Mouse (Mus musculus): ENCODE results near the gene Pwwp2b. TPM values are rescaled to one million over a fixed set of nuclear protein-coding genes. Genes with fewer than 3 reads are reported as not detected.

The Pwwp2b gene
- total RNA-seq, 2 experiments from 2014 or later: 10.2 to 12.2 TPM

DNA sequence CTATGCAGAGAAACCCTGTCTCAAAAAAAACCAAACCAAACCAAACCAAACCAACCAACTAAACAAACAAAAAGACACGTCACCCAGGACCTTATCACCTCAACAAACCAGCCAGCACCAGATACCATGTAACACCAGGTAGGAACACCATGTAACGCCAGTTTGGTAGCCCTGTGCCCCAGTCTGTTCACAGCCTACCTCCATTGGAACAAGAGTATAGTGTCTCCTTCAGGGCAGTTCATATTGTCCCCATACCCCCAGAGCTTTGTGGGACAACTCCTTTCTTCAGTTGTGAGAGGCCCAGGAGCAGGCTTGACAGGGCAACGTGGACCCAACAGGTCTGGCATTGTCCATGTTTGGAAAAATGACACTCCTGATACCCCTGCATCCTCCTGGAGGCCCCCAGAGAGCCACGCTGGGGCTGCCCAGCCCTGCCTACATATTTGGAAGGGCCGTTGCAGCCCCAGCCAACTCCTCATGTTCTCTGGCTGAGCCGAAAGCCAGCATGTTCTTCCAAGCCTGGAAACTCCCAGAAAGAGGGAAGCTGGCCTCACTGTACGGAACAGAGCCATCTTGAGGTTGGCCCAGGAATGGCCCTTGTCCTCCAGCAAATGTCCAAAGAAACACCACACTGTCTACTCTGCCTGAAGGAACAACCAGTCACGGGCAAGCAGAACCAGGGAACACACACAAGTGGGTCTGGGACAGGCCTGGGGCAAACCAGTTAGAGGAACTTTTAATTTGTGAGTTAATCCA lies 60.0 kb downstream of the Pwwp2b start:
- Histone ChIP-seq H3K4me3 (no peak overlapping the region), H3K27ac (no peak overlapping the region)
- intact Hi-C loops (cut with DNase I): no loop called here
- no peak for DNase-seq (ENCODE audit: extremely low spot score in 1 of 2, low spot score in 2 of 2)
- TF ChIP-seq CTCF (IDR thresholded peaks at IDR 0.05): peak; percentile 46

- Histone ChIP-seq H3K4me3 (no peak overlapping the region), H3K27ac (no peak overlapping the region)
- intact Hi-C loops (cut with DNase I): no loop called here
- DNase-seq (ENCODE audit: extremely low spot score in 1 of 2, low spot score in 2 of 2): no peak
- TF ChIP-seq CTCF (IDR thresholded peaks at IDR 0.05): no peak
Measured at GRCm38 (mm10) chr7:139309106-139309505, 60.8 kb downstream of the Pwwp2b start.

DNA sequence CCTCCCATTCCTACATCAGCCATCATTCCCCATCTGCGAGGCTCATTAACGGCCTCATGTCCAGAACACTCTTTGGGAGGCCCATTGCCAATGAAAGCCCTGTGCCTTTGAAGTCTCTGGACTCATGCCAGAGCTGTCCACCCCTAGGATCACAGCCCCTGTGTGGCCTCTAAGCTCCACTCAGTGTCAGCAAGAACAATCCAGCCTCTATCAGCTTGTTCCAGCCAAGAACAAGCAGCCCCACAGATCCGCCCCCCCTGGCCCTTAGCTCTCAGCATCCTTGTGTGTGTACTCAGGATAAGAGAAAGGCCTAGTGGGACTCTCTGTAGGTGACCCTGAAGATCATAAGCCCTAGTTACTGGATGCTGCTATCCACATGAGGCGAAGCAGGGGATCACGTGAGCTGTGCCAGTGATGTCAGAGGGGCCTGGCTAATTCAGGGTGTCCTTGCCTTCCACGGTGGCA lies 62.2 kb downstream of the Pwwp2b start:
- Histone ChIP-seq H3K4me3 (no peak overlapping the region), H3K27ac (no peak overlapping the region)
- no peak for DNase-seq (ENCODE audit: extremely low spot score in 1 of 2, low spot score in 2 of 2)
- no peak for TF ChIP-seq CTCF (IDR thresholded peaks at IDR 0.05)
- intact Hi-C loops (cut with DNase I): no loop called here

DNA sequence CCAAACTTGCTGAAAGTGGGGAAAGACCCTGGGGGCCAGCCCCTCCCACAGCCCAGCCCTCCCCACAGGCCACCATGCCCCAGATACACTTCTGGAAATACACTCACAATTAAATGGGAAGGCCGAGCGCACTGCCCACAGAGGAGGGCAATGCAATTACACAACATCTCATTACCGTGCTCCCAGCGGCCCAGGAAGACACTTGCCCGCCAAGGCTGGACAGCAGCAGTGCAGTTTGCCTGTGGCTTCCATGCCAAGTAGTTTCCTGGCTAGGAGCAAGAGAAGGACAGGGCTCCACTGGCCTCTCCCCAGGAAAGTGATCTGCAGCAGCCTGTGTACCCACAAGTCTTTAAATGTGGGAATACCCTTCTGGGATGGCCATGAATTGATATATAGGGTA lies 64.4 kb downstream of the Pwwp2b start:
- Histone ChIP-seq H3K27ac (no peak overlapping the region), H3K4me3 (no peak overlapping the region)
- intact Hi-C loops (cut with DNase I): no loop called here
- TF ChIP-seq CTCF (IDR thresholded peaks at IDR 0.05): no peak
- DNase-seq (ENCODE audit: extremely low spot score in 1 of 2, low spot score in 2 of 2): peak in 1 of 2 experiments; percentile 24

- no peak; the same call in 1 of the 2 replicates for TF ChIP-seq CTCF (IDR thresholded peaks at IDR 0.05)
- no peak for DNase-seq (ENCODE audit: extremely low spot score in 1 of 2, low spot score in 2 of 2)
- intact Hi-C loops (cut with DNase I): no loop called here
- Histone ChIP-seq H3K27ac (no peak overlapping the region), H3K4me3 (no peak overlapping the region)
Measured at GRCm38 (mm10) chr7:139313413-139313812, 65.1 kb downstream of the Pwwp2b start.

DNA sequence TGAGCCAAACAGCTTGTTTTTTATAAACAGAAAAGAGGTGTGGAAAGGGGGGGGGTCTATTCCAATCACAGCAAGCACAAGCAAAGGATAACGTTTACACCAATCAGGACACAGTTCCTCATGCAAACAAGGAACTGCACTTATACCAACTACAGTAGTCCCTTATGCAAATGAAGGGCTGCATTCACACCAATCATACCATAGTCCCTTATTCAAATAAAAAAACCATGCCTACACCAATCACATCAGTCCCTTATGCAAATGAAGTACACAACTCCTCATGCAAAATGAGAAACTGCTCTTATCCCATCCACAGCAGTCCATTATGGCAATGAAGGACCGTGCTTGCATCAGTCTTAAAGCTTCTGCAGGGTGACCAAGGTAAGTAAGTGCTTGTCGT lies 66.4 kb downstream of the Pwwp2b start:
- no peak overlapping the region for H3K27ac ChIP-seq
- intact Hi-C loops (cut with DNase I): no loop called here
- no peak overlapping the region for H3K4me3 ChIP-seq
- no peak for DNase-seq (ENCODE audit: extremely low spot score in 1 of 2, low spot score in 2 of 2)
- TF ChIP-seq CTCF (IDR thresholded peaks at IDR 0.05): no peak

DNA sequence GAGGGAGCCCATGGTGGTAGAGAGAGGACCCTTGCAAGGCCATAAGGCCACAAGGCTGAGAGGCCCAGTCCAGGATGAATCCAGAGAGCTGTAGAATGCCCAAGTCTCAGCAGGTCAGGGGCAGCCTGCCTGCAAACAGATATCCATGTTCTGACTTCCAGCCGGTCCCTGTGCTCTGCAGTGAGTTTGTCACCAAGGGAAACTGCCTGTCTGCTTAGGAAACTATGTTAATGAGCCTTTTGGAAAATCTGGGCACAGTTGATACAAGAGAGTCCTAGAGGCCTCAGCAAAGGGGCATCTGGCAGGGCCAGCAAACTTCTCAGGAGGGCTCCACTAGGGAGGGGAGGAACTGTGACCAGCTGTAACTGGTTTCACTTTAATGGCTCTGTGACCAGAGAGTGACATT lies 70.7 kb downstream of the Pwwp2b start:
- DNase-seq (ENCODE audit: extremely low spot score in 1 of 2, low spot score in 2 of 2): no peak
- no peak for TF ChIP-seq CTCF (IDR thresholded peaks at IDR 0.05)
- Histone ChIP-seq H3K4me3 (no peak overlapping the region), H3K27ac (no peak overlapping the region)
- intact Hi-C loops (cut with DNase I): no loop called here

Other genes with a start within 250 kb of the Pwwp2b start
- gene Dpysl4, start 162.5 kb upstream of the Pwwp2b start, total RNA-seq (2021): 10 to 100 TPM; 48.2 to 56.9 TPM
- 1 to 10 TPM; 8.1 to 8.2 TPM for gene Lrrc27, start 35.5 kb upstream of the Pwwp2b start, total RNA-seq (2021)
- gene Stk32c, start 35.2 kb upstream of the Pwwp2b start, total RNA-seq (2021): 100 to 1,000 TPM; 159 to 167 TPM
- gene Inpp5a, start 140.6 kb downstream of the Pwwp2b start, total RNA-seq (2021): 10 to 100 TPM; 56.6 to 58.5 TPM

Measured in left cerebral cortex, adult 2 months (tissue).